In genomic region chr12:8947163-8947562, GRCm38 (mm10) we compare ENCODE assay signal across 8 mouse cellular contexts. TPM values are rescaled to one million over a fixed set of nuclear protein-coding genes. Genes with fewer than 3 reads are reported as not detected.
DNase-seq lines count a peak whose midpoint lies in the region; ATAC-seq and TF ChIP-seq lines count a peak whose summit lies in the region.

No protein-coding gene starts in this region.

- H3K4me2 ChIP-seq in hindbrain, embryonic 11.5 days (replicated peaks; ENCODE audit: low read depth, low read length) = peak overlapping the region; percentile 98; the same call in 1 of the 2 replicates
- H3K4me2 ChIP-seq in hindbrain, embryonic 12.5 days (replicated peaks) = no peak overlapping the region
- H3K4me2 ChIP-seq in hindbrain, postnatal 0 days (ENCODE audit: low read depth, low read length) = peak overlapping the region; percentile 97
- H3K4me2 ChIP-seq in midbrain, embryonic 13.5 days (replicated peaks) = peak overlapping the region; percentile 95; the same call in 1 of the 2 replicates

- 74% methylated on average over 9 of the region's 9 CpGs for WGBS in hindbrain, embryonic 11.5 days
- WGBS in hindbrain, embryonic 12.5 days = 61% methylated on average over 9 of the region's 9 CpGs
- WGBS in embryonic facial prominence, embryonic 10.5 days = 59% methylated on average over 9 of the region's 9 CpGs
- WGBS in hindbrain, postnatal 0 days = 65% methylated on average over 9 of the region's 9 CpGs
- WGBS in midbrain, embryonic 13.5 days = 75% methylated on average over 9 of the region's 9 CpGs

- peaks cover 3% of the 10 kb centered on the region; the same call in 1 of the 2 replicates for H3K27me3 ChIP-seq in hindbrain, embryonic 11.5 days (ENCODE audit: control insufficient read depth, insufficient read depth, low read length)
- H3K27me3 ChIP-seq in hindbrain, embryonic 12.5 days = peaks cover 10% of the 10 kb centered on the region; the same call in 1 of the 2 replicates
- H3K27me3 ChIP-seq in embryonic facial prominence, embryonic 10.5 days (replicated peaks; ENCODE audit: low read depth, poor library complexity, severe bottlenecking) = peaks cover 19% of the 10 kb centered on the region
- H3K27me3 ChIP-seq in hindbrain, postnatal 0 days (ENCODE audit: insufficient read depth, low read length) = no peaks in the 10 kb centered on the region
- peaks cover 15% of the 10 kb centered on the region for H3K27me3 ChIP-seq in midbrain, embryonic 13.5 days

- no peak for DNase-seq in hindbrain, embryonic 11.5 days (ENCODE audit: low spot score)
- DNase-seq in embryonic facial prominence, embryonic 10.5 days (ENCODE audit: low spot score) = peak; percentile 9
- DNase-seq in hindbrain, postnatal 0 days (ENCODE audit: low spot score) = no peak
- no peak for DNase-seq in cerebellum, postnatal 14 days
- no peak for DNase-seq in embryo, embryonic 11 days
- DNase-seq in layer of hippocampus, adult 11-12 months (ENCODE audit: low spot score) = no peak

- no peak for TF ChIP-seq CTCF in hindbrain, postnatal 0 days (IDR thresholded peaks at IDR 0.05; ENCODE audit: low read depth)

- H3K36me3 ChIP-seq in hindbrain, embryonic 11.5 days (ENCODE audit: control insufficient read depth, insufficient read depth, low read length) = no peaks in the 10 kb centered on the region
- H3K36me3 ChIP-seq in hindbrain, embryonic 12.5 days = no peaks in the 10 kb centered on the region
- H3K36me3 ChIP-seq in embryonic facial prominence, embryonic 10.5 days (replicated peaks) = no peaks in the 10 kb centered on the region
- H3K36me3 ChIP-seq in hindbrain, postnatal 0 days (ENCODE audit: insufficient read depth, low read length) = no peaks in the 10 kb centered on the region
- no peaks in the 10 kb centered on the region for H3K36me3 ChIP-seq in midbrain, embryonic 13.5 days

- H3K9me3 ChIP-seq in hindbrain, embryonic 11.5 days (ENCODE audit: control insufficient read depth, low read length) = no peaks in the 10 kb centered on the region
- no peaks in the 10 kb centered on the region for H3K9me3 ChIP-seq in hindbrain, embryonic 12.5 days (replicated peaks)
- H3K9me3 ChIP-seq in embryonic facial prominence, embryonic 10.5 days = no peaks in the 10 kb centered on the region
- H3K9me3 ChIP-seq in hindbrain, postnatal 0 days (ENCODE audit: low read length) = no peaks in the 10 kb centered on the region
- H3K9me3 ChIP-seq in midbrain, embryonic 13.5 days = no peaks in the 10 kb centered on the region

- H3K4me1 ChIP-seq in hindbrain, embryonic 11.5 days (replicated peaks; ENCODE audit: control insufficient read depth, insufficient read depth, low read length) = peaks cover 3% of the 10 kb centered on the region; the same call in 1 of the 2 replicates
- peaks cover 10% of the 10 kb centered on the region for H3K4me1 ChIP-seq in hindbrain, embryonic 12.5 days
- peaks cover 17% of the 10 kb centered on the region for H3K4me1 ChIP-seq in embryonic facial prominence, embryonic 10.5 days
- peaks cover 10% of the 10 kb centered on the region; the same call in 1 of the 2 replicates for H3K4me1 ChIP-seq in hindbrain, postnatal 0 days (ENCODE audit: insufficient read depth, low read length)
- peaks cover 10% of the 10 kb centered on the region for H3K4me1 ChIP-seq in midbrain, embryonic 13.5 days (replicated peaks)

- ATAC-seq in hindbrain, embryonic 11.5 days (ENCODE audit: low FRiP score) = no peak
- no peak for ATAC-seq in hindbrain, embryonic 12.5 days (ENCODE audit: low FRiP score)
- no peak for ATAC-seq in hindbrain, postnatal 0 days
- no peak for ATAC-seq in midbrain, embryonic 13.5 days

- H3K9ac ChIP-seq in hindbrain, embryonic 11.5 days (ENCODE audit: low read depth, low read length) = no peak overlapping the region
- H3K9ac ChIP-seq in hindbrain, embryonic 12.5 days = no peak overlapping the region
- H3K9ac ChIP-seq in hindbrain, postnatal 0 days (replicated peaks; ENCODE audit: low read length) = no peak overlapping the region; the same call in 1 of the 2 replicates
- H3K9ac ChIP-seq in midbrain, embryonic 13.5 days (replicated peaks) = no peak overlapping the region

- no peak overlapping the region for H3K4me3 ChIP-seq in hindbrain, embryonic 11.5 days (ENCODE audit: low read depth, low read length)
- no peak overlapping the region for H3K4me3 ChIP-seq in hindbrain, embryonic 12.5 days
- peak overlapping the region; percentile 64 for H3K4me3 ChIP-seq in embryonic facial prominence, embryonic 10.5 days
- no peak overlapping the region for H3K4me3 ChIP-seq in hindbrain, postnatal 0 days (ENCODE audit: low read length)
- no peak overlapping the region for H3K4me3 ChIP-seq in midbrain, embryonic 13.5 days (replicated peaks)

- no peak overlapping the region for H3K27ac ChIP-seq in hindbrain, embryonic 11.5 days (ENCODE audit: low read depth, low read length)
- no peak overlapping the region for H3K27ac ChIP-seq in hindbrain, embryonic 12.5 days
- no peak overlapping the region for H3K27ac ChIP-seq in embryonic facial prominence, embryonic 10.5 days (replicated peaks)
- no peak overlapping the region for H3K27ac ChIP-seq in hindbrain, postnatal 0 days
- H3K27ac ChIP-seq in midbrain, embryonic 13.5 days = no peak overlapping the region

RNA-seq across cellular contexts. Expression of gene Matn3, which starts 0.6 kb away (rescaled TPM):
- polyA plus RNA-seq in hindbrain, embryonic 11.5 days (2014; fragmentation: Nextera tagmentation; extraction: Ambion mirVana) = 1.2 and 1.6 TPM in 2 replicates
- 1.6 and 5.9 TPM in 2 replicates for polyA plus RNA-seq in hindbrain, embryonic 12.5 days (2016; fragmentation: Nextera tagmentation; extraction: Ambion mirVana)
- 3.0 and 3.3 TPM in 2 replicates for polyA plus RNA-seq in embryonic facial prominence, embryonic 10.5 days (2016; fragmentation: Nextera tagmentation; extraction: Ambion mirVana)
- 0.04 and 0.31 TPM in 2 replicates for total RNA-seq in hindbrain, postnatal 0 days (2014; rRNA removed)
- polyA plus RNA-seq in hindbrain, postnatal 0 days (2015; fragmentation: Nextera tagmentation; extraction: Ambion mirVana) = 0.08 and 0.10 TPM in 2 replicates
- polyA plus RNA-seq in midbrain, embryonic 13.5 days (2015; fragmentation: Nextera tagmentation; extraction: Ambion mirVana) = 0.16 and 0.17 TPM in 2 replicates

RNA-seq across cellular contexts. Expression of gene Laptm4a, which starts 25.7 kb away (rescaled TPM):
- 104 and 164 TPM in 2 replicates for polyA plus RNA-seq in hindbrain, embryonic 11.5 days (2014; fragmentation: Nextera tagmentation; extraction: Ambion mirVana)
- polyA plus RNA-seq in hindbrain, embryonic 12.5 days (2016; fragmentation: Nextera tagmentation; extraction: Ambion mirVana) = 222 and 249 TPM in 2 replicates
- 170 and 196 TPM in 2 replicates for polyA plus RNA-seq in embryonic facial prominence, embryonic 10.5 days (2016; fragmentation: Nextera tagmentation; extraction: Ambion mirVana)
- total RNA-seq in hindbrain, postnatal 0 days (2014; rRNA removed) = 185 and 196 TPM in 2 replicates
- polyA plus RNA-seq in hindbrain, postnatal 0 days (2015; fragmentation: Nextera tagmentation; extraction: Ambion mirVana) = 289 and 299 TPM in 2 replicates
- 207 and 221 TPM in 2 replicates for polyA plus RNA-seq in midbrain, embryonic 13.5 days (2015; fragmentation: Nextera tagmentation; extraction: Ambion mirVana)

RNA-seq across cellular contexts. Expression of gene Wdr35, which starts 26.5 kb away (rescaled TPM):
- polyA plus RNA-seq in hindbrain, embryonic 11.5 days (2014; fragmentation: Nextera tagmentation; extraction: Ambion mirVana) = 22.8 and 24.2 TPM in 2 replicates
- polyA plus RNA-seq in hindbrain, embryonic 12.5 days (2016; fragmentation: Nextera tagmentation; extraction: Ambion mirVana) = 26.1 and 26.4 TPM in 2 replicates
- polyA plus RNA-seq in embryonic facial prominence, embryonic 10.5 days (2016; fragmentation: Nextera tagmentation; extraction: Ambion mirVana) = 21.3 and 21.4 TPM in 2 replicates
- total RNA-seq in hindbrain, postnatal 0 days (2014; rRNA removed) = 13.2 and 16.4 TPM in 2 replicates
- 19.8 and 20.3 TPM in 2 replicates for polyA plus RNA-seq in hindbrain, postnatal 0 days (2015; fragmentation: Nextera tagmentation; extraction: Ambion mirVana)
- polyA plus RNA-seq in midbrain, embryonic 13.5 days (2015; fragmentation: Nextera tagmentation; extraction: Ambion mirVana) = 23.9 and 24.4 TPM in 2 replicates
